Comparison of ENCODE assay signal across 22 mouse cellular contexts in genomic region chr7:132443134-132443533, GRCm38 (mm10).
A peak's percentile ranks its signal among the peaks of the same experiment; 100 is the strongest.
DNase-seq lines count a peak whose midpoint lies in the region; ATAC-seq and TF ChIP-seq lines count a peak whose summit lies in the region.
"Had no signal": no experiment of that assay in that cellular context is flagged by ENCODE, and none has a peak within 500 bp of the region (broad histone marks: within the 10 kb centered on the region; RNA-seq: fewer than 3 reads in every experiment).

No protein-coding gene starts in this region.

- H3K27me3 ChIP-seq in limb, embryonic 15.5 days: no peaks in the 10 kb centered on the region
- 0 out of 2 replicates have a peak, but pooled peaks cover 3% of the 10 kb centered on the region for H3K27me3 ChIP-seq in limb, embryonic 10.5 days (ENCODE audit: low read depth, poor library complexity, severe bottlenecking)
- H3K27me3 ChIP-seq in intestine, postnatal 0 days (replicated peaks; ENCODE audit: control insufficient read depth, insufficient read depth, low read length): no peaks in the 10 kb centered on the region
- H3K27me3 ChIP-seq in stomach, postnatal 0 days (ENCODE audit: control insufficient read depth, insufficient read depth, low read length): no peaks in the 10 kb centered on the region
- H3K27me3 ChIP-seq: embryonic facial prominence, embryonic 12.5 days; forebrain, embryonic 15.5 days had no signal

- TF ChIP-seq EP300 in stomach, postnatal 0 days (optimal IDR thresholded peaks at IDR 0.05): no peak

- intact Hi-C loops in heart, postnatal 25 days (cut with DNase I): no loop called here

- WGBS in limb, embryonic 15.5 days: 76% methylated on average over 3 of the region's 3 CpGs
- 88% methylated on average over 3 of the region's 3 CpGs for WGBS in limb, embryonic 10.5 days
- WGBS in intestine, postnatal 0 days: 73% methylated on average over 3 of the region's 3 CpGs
- WGBS in stomach, postnatal 0 days: 74% methylated on average over 3 of the region's 3 CpGs

- no peak overlapping the region for H3K4me3 ChIP-seq in limb, embryonic 15.5 days
- H3K4me3 ChIP-seq in limb, embryonic 10.5 days: no peak overlapping the region
- no peak overlapping the region for H3K4me3 ChIP-seq in intestine, postnatal 0 days (ENCODE audit: low read depth, low read length)
- H3K4me3 ChIP-seq in stomach, postnatal 0 days (ENCODE audit: low read depth, low read length): no peak overlapping the region
- H3K4me3 ChIP-seq: embryonic facial prominence, embryonic 12.5 days; forebrain, embryonic 15.5 days; megakaryocyte, embryonic 14.5 days had no signal

- TF ChIP-seq CTCF in intestine, postnatal 0 days (IDR thresholded peaks at IDR 0.05; ENCODE audit: low read depth): no peak
- TF ChIP-seq CTCF in stomach, postnatal 0 days (IDR thresholded peaks at IDR 0.05; ENCODE audit: low read depth): no peak

- H3K36me3 ChIP-seq in limb, embryonic 15.5 days: no peaks in the 10 kb centered on the region
- no peaks in the 10 kb centered on the region for H3K36me3 ChIP-seq in limb, embryonic 10.5 days
- H3K36me3 ChIP-seq in intestine, postnatal 0 days (ENCODE audit: control insufficient read depth, insufficient read depth): no peaks in the 10 kb centered on the region
- no peaks in the 10 kb centered on the region for H3K36me3 ChIP-seq in stomach, postnatal 0 days (ENCODE audit: control insufficient read depth, insufficient read depth, low read length)
- H3K36me3 ChIP-seq: embryonic facial prominence, embryonic 12.5 days; forebrain, embryonic 15.5 days had no signal

- H3K4me2 ChIP-seq in limb, embryonic 15.5 days: no peak overlapping the region
- no peak overlapping the region for H3K4me2 ChIP-seq in intestine, postnatal 0 days (replicated peaks; ENCODE audit: low read depth)
- no peak overlapping the region for H3K4me2 ChIP-seq in stomach, postnatal 0 days (replicated peaks; ENCODE audit: low read depth)
- H3K4me2 ChIP-seq: embryonic facial prominence, embryonic 12.5 days; forebrain, embryonic 15.5 days had no signal

- no peak for ATAC-seq in limb, embryonic 15.5 days (ENCODE audit: insufficient number of reproducible peaks, low FRiP score, low TSS enrichment, low read depth)
- no peak for ATAC-seq in intestine, postnatal 0 days
- ATAC-seq in stomach, postnatal 0 days (ENCODE audit: low FRiP score, low TSS enrichment): no peak; the same call in 1 of the 2 replicates
- ATAC-seq in megakaryocyte, adult 5-6 weeks (ENCODE audit: poor library complexity, severe bottlenecking): no peak
- ATAC-seq: forebrain, embryonic 15.5 days; hindbrain, postnatal 0 days; lung, postnatal 0 days had no signal

- no peak overlapping the region for H3K9ac ChIP-seq in limb, embryonic 15.5 days
- H3K9ac ChIP-seq in intestine, postnatal 0 days (ENCODE audit: low read depth, low read length): no peak overlapping the region
- no peak overlapping the region for H3K9ac ChIP-seq in stomach, postnatal 0 days (ENCODE audit: low read length)
- H3K9ac ChIP-seq: embryonic facial prominence, embryonic 12.5 days; forebrain, embryonic 15.5 days had no signal

- peak overlapping the region; percentile 43 for H3K27ac ChIP-seq in limb, embryonic 15.5 days
- H3K27ac ChIP-seq in limb, embryonic 10.5 days: no peak overlapping the region
- 0 out of 2 replicates have a peak overlapping the region, but pooled peaks have one; percentile 15 for H3K27ac ChIP-seq in intestine, postnatal 0 days (ENCODE audit: low read depth, low read length)
- H3K27ac ChIP-seq in stomach, postnatal 0 days (replicated peaks): peak overlapping the region; percentile 58
- H3K27ac ChIP-seq: forebrain, embryonic 15.5 days; hindbrain, postnatal 0 days had no signal

- peak; percentile 17 to 50 for DNase-seq in heart, adult 18-20 months
- DNase-seq in heart, postnatal 25 days (ENCODE audit: low spot score): no peak
- no peak for DNase-seq in limb, embryonic 10.5 days (ENCODE audit: low spot score)
- DNase-seq in stomach, postnatal 0 days (ENCODE audit: low spot score): no peak
- no peak for DNase-seq in lung, postnatal 14 days
- DNase-seq: adrenal gland, adult 2 months; B cell, adult 2 months; cerebellum, adult 9-10 months; kidney, adult 8-10 months; kidney, postnatal 14 days; liver; midbrain, embryonic 14.5 days; right cerebral cortex, postnatal 25 days; thymus, postnatal 36 days had no signal

- no peaks in the 10 kb centered on the region for H3K9me3 ChIP-seq in limb, embryonic 15.5 days
- H3K9me3 ChIP-seq in limb, embryonic 10.5 days (replicated peaks): no peaks in the 10 kb centered on the region
- no peaks in the 10 kb centered on the region for H3K9me3 ChIP-seq in intestine, postnatal 0 days (ENCODE audit: control insufficient read depth)
- no peaks in the 10 kb centered on the region for H3K9me3 ChIP-seq in stomach, postnatal 0 days (ENCODE audit: control insufficient read depth, low read length)
- H3K9me3 ChIP-seq: embryonic facial prominence, embryonic 12.5 days; forebrain, embryonic 15.5 days had no signal

- H3K4me1 ChIP-seq in limb, embryonic 15.5 days: peaks cover 10% of the 10 kb centered on the region
- peaks cover 8% of the 10 kb centered on the region for H3K4me1 ChIP-seq in limb, embryonic 10.5 days
- no peaks in the 10 kb centered on the region for H3K4me1 ChIP-seq in intestine, postnatal 0 days (replicated peaks; ENCODE audit: control insufficient read depth, insufficient read depth, low read length)
- no peaks in the 10 kb centered on the region; the same call in 1 of the 2 replicates for H3K4me1 ChIP-seq in stomach, postnatal 0 days (replicated peaks; ENCODE audit: control insufficient read depth, insufficient read depth)
- H3K4me1 ChIP-seq: forebrain, embryonic 15.5 days; megakaryocyte, embryonic 14.5 days had no signal

Comparison
In these comparisons a context has a peak if more than half of its experiments do, and no peak if none do; other contexts are left out.
1. DNase-seq: peak in heart, adult 18-20 months (2 of 2); none in heart, postnatal 25 days (single experiment), limb, embryonic 10.5 days (single experiment), stomach, postnatal 0 days (single experiment) and lung, postnatal 14 days (single experiment).